Mouse (Mus musculus): Measurements from ENCODE around the gene Fam32a. TPM values are rescaled to one million over a fixed set of nuclear protein-coding genes. Genes with fewer than 3 reads are reported as not detected.

Gene Fam32a
- total RNA-seq (2015; ENCODE audit: low replicate concordance) = 31.1 and 32.9 TPM in 2 replicates
- total RNA-seq (2017; ENCODE audit: low replicate concordance) = 30.3 and 36.4 TPM in 2 replicates

DNA sequence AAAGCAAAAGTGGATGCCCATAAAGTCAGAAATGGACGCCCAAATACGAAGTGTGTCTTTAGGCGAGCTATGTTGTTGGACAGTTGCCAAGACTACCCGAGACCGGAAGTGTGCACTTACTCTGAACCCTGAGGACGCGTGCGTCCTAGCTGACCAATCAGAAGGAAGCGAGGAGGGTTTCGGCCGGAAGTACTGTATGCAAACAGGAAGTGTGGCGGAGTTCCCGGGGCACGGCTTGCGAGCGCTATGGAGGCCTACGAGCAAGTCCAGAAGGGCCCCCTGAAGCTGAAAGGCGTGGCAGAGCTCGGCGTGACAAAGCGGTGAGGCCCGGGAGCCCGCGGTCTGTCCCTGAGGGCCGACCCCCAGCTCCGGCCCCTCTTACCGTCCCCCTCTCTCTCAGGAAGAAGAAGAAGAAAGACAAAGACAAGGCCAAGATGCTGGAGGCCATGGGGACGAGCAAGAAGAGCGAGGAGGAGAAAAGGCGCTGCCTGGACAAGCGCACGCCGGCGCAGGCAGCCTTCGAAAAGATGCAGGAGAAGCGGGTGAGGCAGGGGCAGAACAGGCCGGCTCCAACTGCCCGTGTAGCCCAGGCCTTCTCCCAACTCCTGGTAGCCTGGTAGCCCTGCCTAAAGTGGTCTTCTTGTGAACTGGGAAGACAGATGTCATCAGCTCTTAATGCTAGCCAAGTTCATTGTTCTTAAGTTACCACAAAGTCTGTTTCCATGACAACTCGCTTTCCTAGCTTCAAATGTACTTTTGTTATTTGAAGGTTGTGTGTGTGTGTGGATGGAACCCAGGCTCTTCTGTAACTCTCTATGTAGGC is at the start of gene Fam32a:
TSS of gene Fam32a (plus strand) at position 190 of the 823 bp plus-strand sequence.
- ATAC-seq (replicated peaks; ENCODE audit: low FRiP score, poor library complexity, severe bottlenecking) = peak; percentile 97

DNA sequence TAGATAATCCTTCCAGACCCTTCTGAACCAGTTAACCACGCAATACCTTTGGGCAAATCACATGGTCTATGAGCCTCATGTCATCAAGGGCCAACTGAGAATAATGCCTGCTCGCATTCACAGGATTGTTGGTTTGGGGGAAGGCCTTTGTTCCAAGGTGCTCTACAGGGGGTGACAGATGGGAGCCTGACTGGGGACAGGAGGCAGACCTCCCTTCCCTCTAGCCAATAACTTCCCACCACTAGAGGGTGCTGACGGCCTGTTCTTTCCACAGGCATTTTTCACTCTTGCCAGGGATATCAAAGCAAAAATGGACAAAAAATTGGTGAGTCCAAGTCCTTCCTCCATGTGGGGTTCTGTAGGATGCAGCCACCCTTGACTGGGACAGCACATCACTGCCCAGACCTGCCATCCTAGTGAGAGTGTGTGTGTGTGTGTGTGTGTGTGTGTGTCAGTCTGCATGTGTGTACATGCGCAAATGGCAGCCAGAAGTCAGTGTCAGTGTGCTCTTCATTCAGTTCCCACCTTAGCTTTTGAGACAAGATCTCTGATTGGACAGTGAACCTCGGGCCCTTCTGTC is 42.1 kb upstream of the Fam32a start:
- peak; percentile 72 for ATAC-seq (replicated peaks; ENCODE audit: low FRiP score, poor library complexity, severe bottlenecking)

DNA sequence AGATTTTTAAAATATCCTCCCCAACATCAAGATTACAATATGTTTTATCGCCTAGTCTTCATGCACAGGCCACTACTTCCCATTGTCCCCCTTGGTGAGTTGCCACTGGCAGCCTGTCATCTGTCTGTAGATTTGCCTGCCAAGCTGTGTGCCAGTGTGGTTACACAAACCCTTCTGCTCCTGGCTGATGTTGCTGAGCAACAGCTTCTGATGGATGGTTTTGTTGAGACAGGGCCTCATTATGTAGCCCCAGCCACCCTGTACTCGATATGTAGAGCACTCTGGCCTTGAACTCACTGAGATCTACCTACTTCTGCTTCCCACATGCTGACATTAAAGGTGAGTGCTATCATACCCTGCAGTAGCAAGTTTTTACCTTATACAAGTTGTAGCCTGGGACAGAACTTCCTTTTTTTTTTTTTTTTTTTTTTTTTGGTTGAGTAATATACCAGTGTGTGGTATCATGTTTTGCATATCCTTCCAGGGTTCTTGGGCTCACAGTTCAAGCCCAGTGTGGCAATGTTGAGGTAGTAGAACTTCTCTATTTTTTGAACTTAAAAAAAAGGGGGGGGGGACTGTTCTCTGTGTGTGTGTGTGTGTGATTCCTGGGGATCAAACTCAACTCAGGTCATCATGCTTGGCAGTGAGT is 35.9 kb upstream of the Fam32a start:
- no peak for ATAC-seq (replicated peaks; ENCODE audit: low FRiP score, poor library complexity, severe bottlenecking)

DNA sequence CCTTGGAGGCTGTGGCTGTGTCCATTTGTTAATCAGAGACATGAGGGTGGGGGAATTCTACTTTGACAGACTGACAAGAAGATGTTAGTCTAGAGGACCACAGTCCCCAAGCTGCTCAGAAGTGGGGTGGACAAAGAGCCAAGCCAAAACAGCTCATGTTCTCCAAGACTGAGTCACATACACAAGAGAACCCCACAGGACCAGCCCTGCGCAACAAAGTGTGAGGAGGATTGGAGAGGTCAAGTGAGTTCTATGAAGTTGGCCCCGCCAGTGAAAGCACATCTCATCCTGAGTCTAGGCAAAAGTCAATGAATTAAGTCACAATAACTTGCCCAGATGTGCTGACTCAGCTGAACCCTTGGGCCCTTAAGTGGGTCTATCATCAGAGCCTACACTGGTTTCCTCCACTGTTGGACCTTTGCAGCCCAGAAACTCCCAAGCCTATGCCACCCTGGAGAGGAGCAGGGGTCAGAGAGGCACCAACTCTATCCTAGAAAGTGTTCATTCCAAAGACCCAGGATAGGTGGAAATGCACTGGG is 31.7 kb upstream of the Fam32a start:
- ATAC-seq (replicated peaks; ENCODE audit: low FRiP score, poor library complexity, severe bottlenecking) = no peak

DNA sequence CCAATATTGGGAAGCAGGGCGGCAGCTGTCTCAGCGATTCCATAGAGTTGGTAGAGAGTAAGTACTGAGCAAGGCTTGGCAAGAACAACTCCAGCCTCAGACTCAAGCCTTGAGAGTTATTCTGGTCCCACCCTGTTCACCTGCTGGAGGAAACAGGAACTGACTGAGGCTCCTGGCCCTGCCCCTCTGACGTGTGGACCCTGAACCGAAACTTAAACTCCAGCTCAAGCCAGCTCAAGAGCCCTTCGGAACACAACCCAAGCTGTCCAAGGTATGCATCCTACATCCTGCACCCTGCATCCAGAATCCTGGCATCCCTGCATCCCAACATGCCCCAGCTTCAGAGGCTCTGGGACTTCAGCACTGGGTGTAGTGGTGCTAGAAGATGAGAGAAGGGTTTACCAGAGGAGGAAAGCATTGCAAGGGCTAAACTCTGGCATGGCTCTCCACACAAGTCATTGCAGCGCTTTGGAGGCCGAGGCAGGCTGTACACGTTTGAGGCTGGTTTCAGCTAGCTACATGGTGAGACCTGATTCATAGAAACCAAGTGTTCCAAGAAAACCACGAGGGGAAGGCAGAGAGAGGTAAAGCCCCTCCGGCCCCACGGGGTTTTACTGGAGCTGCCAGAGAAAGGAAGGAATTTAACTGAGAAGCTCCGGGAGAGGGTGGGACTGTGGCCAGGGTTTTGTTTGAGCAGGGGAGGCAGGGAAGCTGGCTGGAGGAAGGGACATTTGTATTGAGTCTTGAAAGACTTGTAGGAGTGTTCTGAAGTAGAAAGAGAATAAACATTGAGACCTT is 29.9 kb upstream of the Fam32a start, which contains the start of gene Hsh2d:
TSS of gene Hsh2d (plus strand) at position 222 of the 798 bp plus-strand sequence.
- ATAC-seq (replicated peaks; ENCODE audit: low FRiP score, poor library complexity, severe bottlenecking) = peak; percentile 91

DNA sequence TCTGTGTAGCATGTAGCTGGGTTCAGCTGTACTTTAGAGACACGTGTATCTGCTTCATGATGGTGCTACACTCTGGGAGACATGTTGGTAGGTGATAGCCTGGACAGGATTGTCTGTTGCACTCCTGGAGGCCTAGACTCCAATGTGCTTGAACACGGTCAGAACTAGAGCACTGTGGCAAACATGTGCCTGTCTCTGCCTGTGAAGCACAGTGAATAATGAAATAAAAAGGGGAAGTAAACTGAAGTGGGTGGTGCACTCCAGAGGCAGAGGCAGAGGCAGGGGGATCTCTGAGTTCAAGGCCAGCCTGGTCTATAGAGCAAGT is 29.4 kb upstream of the Fam32a start:
- no peak for ATAC-seq (replicated peaks; ENCODE audit: low FRiP score, poor library complexity, severe bottlenecking)

DNA sequence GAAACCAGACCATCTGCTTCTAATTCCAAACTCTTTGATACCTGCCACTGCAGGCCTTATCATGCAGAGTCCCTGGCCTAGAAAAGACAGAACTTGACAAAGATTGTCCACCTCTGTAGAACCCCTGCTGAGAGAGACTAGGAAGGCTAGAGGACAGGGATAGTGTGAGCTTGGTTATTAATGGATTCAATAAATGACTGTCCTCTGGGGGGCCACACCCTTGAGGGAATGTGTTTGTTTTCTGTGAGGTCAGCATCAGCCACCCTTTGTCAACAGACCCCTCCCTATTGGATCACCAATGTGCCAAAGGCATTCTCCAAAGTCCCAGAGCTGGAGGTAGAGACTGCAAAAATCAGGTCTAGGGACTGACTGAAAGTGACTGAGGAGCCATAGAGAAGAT is 27.5 kb upstream of the Fam32a start:
- ATAC-seq (replicated peaks; ENCODE audit: low FRiP score, poor library complexity, severe bottlenecking) = no peak

DNA sequence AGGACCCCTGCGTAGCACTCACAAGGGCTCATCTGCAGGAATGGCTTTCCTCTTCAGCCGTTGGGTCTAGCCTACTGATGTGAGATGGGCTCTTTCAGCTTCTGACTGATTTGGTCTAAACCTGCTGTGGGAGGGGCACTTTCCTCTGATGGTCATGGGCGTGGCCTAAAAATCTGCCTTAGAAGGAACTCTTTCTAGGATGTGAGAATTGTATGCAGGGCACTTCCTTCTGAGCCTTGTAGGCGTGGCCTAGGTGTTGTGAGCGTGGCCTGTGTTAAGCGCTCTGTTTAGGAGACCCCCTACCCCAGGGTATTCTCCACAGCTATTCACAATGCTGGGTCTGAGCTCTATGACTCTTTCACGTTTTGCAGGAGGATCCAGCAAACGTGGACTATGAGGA is 21.5 kb upstream of the Fam32a start:
- ATAC-seq (replicated peaks; ENCODE audit: low FRiP score, poor library complexity, severe bottlenecking) = no peak; the same call in 1 of the 2 replicates

DNA sequence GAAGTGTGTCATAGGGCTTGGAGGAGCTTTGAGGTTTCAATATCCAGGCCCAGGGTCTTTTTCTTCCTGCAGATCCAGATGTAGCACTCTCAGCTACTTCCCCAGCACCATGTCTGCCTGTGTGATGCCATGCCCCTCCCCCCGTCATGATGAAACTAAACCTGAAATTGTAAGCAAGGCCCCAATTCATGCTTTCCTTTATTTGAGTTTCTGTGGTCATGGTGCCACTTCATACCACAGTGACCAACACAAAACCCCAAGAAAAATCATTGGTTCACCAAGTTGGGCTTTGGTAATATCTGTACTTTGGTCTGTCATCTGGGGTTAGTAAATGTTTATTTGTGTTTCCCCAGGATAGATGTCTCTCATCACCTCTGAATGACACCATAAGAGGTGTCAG is 10.9 kb upstream of the Fam32a start:
- no peak for ATAC-seq (replicated peaks; ENCODE audit: low FRiP score, poor library complexity, severe bottlenecking)

DNA sequence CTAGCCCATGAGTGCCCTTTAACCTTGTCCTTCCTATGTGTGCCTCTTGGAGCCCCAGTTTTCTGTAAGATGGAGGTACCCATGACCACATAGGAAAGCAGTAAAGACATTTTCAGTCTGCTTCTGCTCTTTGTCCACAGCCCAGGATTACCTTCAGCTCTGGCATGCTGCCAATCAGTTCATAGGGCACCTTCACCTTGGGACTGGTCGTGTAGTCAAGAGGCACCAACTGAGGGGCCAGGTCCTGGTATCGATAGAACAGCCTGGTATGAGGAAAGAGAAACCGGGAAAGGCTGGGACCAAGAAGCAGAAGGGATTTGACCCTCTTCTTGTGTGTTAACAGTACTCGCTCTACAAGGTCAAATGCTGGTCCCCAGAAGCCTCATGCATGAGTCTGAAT is 9.3 kb upstream of the Fam32a start:
- no peak for ATAC-seq (replicated peaks; ENCODE audit: low FRiP score, poor library complexity, severe bottlenecking)

DNA sequence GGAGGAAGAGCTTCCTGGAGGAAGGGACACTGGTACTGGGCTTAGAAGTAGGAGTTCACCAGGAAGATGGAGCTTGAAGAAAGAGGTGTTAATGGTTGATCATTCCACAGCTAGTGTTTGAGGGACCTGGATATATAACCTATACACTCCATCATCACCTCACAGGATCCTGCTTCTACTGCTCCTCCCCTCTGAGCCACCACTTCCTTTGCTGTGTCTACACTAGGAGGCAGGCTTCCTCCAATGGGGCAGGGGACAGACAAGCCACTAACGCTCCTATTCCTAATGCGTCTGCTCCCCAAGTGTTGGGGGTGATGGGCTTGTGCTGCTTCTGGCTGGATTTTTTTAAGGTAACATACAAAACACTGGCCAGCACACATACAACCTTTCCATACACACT is 8.8 kb upstream of the Fam32a start:
- 0 out of 2 replicates have a peak, but pooled peaks have one; percentile 16 for ATAC-seq (replicated peaks; ENCODE audit: low FRiP score, poor library complexity, severe bottlenecking)

DNA sequence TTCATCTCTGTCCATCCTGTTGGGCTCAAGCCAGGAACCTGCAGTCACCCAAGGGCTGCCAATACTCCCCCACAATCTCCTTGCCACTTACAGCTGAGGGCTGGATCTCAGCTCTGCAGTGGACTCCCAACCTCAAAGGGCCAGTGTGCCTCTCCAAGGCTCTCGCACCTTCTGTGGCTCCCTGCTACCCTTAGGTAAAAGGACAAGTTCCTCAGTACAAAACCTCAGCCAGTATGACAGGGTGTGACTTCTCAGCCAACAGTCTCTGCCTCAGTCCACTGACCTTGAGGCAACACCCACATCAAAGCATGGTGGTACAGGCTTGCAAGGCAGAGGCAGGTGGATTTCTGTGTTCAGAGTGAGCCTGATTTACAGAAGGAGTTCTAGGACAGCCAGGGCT is 7.7 kb upstream of the Fam32a start:
- no peak for ATAC-seq (replicated peaks; ENCODE audit: low FRiP score, poor library complexity, severe bottlenecking)

DNA sequence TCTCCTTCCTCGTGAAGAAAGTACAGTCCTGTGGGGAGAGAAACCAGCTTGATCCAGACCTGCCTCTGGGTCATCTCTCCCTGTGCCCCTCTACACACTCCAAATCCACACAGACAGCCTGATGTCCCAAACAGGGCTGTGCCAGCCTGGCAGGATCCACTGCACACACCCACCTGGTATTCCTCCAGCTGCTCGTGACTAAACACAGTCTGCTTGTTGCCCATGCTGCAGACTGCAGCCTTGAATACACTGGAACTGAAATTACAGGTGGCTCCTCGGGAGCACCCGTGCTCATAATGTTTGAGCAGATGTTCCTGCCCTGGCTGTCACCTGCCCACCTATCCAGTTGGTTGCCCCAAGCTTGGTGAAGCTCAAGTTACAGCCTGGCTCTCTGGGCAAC is 6.8 kb upstream of the Fam32a start, which contains the start of gene Cib3:
TSS of gene Cib3 (minus strand) at position 87 of the 400 bp plus-strand sequence.
- ATAC-seq (replicated peaks; ENCODE audit: low FRiP score, poor library complexity, severe bottlenecking) = no peak

DNA sequence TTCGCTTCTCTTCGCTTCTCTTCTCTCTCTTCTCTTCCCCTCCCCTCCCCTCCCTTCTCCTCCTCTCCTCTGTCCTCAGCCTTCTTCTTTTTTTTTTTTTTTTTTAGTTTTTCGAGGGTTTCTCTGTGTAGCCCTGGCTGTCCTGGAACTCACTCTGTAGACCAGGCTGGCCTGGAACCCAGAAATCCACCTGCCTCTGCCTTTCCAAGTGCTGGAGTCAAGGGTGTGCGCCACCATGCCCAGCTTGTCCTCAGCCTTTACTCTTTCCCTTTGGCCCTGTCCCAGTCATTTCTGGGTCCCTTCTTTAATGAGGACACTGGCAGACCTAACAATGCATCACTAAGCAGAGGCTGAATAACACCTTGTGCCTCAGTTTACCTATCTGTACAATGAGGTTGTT is 6.0 kb upstream of the Fam32a start, which contains the start of gene Gm11034:
TSS of gene Gm11034 (minus strand) at position 101 of the 400 bp plus-strand sequence.
- no peak for ATAC-seq (replicated peaks; ENCODE audit: low FRiP score, poor library complexity, severe bottlenecking)

DNA sequence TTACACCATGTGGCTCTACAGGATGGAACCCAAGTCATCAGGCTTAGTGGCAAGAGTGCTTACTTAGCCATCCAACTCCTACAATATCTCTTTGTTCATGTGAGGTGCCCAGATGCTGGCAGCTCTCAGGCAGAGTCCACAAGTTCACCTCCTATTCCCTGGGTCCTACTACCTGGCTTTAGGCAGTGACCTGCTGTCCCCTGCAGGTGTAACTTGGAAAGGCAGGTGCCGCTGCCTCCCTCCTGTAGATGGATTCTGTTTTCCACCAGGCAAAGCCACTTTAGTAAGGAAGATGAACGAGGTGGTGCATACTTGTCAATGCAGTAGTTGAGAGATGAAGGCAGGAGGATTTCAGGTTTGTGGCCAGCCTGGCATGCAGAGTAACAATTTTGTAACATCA is 4.5 kb upstream of the Fam32a start:
- no peak for ATAC-seq (replicated peaks; ENCODE audit: low FRiP score, poor library complexity, severe bottlenecking)

DNA sequence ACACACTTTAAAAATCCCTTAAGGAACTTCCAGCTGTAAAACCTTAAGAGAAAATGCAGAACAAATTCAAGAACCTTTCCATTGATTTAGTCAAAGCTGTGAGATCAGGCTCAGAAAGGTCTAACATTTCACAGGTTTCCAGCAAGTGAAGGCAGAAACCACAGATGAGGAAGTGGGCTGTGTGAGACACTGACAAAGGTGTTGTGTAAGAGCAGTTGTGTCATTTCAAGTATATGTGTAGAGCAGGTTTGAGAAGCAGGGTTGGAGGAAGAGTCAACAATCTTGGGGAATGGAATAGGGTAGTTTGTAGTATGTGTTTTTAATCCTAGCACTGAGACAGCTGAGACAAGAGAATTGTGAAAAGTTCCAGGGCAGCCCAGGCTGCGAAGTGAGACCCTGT is 3.7 kb upstream of the Fam32a start:
- no peak for ATAC-seq (replicated peaks; ENCODE audit: low FRiP score, poor library complexity, severe bottlenecking)

DNA sequence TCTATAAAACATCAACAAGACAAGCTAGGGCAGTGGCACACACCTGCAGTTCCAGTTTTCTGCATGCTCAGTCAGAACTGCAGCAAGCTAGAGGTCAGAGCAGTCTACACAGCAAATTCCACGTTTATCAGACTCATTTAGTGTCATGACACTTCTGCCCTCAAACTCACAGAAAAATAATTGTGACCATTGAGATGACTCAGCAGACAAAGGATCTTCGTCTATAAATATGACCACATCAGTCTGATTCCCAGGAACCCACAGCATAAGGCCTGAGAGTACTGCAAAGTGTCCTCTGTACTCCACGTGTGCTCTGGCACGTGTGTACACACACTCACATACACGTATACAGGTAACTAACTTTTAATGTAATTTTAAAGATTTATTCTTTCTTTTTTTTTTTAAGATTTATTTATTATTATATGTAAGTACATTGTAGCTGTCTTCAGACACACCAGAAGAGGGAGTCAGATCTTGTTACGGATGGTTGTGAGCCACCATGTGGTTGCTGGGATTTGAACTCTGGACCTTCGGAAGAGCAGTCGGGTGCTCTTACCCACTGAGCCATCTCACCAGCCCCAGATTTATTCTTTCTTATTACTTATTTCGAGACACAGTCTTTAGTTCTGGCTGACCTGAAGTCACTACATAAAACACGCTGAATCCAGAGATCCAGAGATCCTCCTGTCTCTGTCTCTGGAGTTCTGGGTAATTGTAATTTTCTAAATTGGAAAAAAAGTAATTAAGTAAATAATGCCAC is 569 bp upstream of the Fam32a start:
- ATAC-seq (replicated peaks; ENCODE audit: low FRiP score, poor library complexity, severe bottlenecking) = no peak

DNA sequence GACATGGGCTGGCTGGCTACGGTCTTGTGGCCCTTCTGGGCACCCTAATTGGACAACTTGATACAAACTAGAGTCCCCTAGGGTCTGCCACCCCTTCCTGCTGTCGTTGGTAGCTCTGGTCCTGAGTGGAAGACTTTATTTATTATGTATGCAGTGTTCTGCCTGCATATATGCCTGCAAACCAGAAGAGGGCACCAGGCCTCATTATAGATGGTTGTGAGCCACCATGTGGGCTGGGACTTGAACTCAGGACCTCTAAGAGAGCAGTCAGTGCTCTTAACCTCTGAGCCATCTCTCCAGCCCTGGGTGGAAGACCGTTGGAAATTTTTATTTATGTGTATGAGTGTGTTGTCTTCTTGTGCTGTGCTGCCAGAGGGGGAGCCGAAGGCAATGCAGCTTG is 1.2 kb downstream of the Fam32a start:
- no peak for ATAC-seq (replicated peaks; ENCODE audit: low FRiP score, poor library complexity, severe bottlenecking)

DNA sequence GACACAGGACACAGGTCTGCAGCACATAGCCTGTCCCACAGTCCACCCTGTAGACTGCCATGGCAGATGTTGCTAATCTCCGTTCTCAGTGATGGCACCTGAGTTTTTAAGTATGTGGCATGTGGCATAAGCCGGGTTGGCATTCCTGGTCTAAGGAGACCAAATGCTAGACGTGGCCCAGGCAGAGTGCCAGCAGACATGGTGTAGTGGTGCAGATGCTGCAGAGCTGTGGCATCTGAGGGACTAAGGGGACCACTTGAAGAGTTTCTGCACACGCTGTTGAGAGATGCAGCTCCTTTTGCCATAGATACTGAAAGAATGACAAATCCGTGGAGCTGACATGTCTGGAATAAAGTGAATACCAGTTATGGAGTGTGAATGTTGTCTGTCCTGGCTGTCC is 3.1 kb downstream of the Fam32a start:
- ATAC-seq (replicated peaks; ENCODE audit: low FRiP score, poor library complexity, severe bottlenecking) = no peak

All from erythroblast, adult 5-6 weeks (primary cell).